Mouse (Mus musculus): ENCODE results near the gene Ppp1r1c. TPM values are rescaled to one million over a fixed set of nuclear protein-coding genes. Genes with fewer than 3 reads are reported as not detected.

Ppp1r1c gene
- polyA plus RNA-seq, 1 experiment from 2014 or later: not detected

Other genes with a start within 250 kb of the Ppp1r1c start
- gene Itprid2, start 72.4 kb upstream of the Ppp1r1c start, polyA plus RNA-seq (2015; fragmentation: Nextera tagmentation; extraction: Ambion mirVana): 2.3 and 2.8 TPM in 2 replicates

All from liver, embryonic 13.5 days (tissue).